Mouse (Mus musculus): ENCODE data around the gene Prlh.

The Prlh gene

DNA sequence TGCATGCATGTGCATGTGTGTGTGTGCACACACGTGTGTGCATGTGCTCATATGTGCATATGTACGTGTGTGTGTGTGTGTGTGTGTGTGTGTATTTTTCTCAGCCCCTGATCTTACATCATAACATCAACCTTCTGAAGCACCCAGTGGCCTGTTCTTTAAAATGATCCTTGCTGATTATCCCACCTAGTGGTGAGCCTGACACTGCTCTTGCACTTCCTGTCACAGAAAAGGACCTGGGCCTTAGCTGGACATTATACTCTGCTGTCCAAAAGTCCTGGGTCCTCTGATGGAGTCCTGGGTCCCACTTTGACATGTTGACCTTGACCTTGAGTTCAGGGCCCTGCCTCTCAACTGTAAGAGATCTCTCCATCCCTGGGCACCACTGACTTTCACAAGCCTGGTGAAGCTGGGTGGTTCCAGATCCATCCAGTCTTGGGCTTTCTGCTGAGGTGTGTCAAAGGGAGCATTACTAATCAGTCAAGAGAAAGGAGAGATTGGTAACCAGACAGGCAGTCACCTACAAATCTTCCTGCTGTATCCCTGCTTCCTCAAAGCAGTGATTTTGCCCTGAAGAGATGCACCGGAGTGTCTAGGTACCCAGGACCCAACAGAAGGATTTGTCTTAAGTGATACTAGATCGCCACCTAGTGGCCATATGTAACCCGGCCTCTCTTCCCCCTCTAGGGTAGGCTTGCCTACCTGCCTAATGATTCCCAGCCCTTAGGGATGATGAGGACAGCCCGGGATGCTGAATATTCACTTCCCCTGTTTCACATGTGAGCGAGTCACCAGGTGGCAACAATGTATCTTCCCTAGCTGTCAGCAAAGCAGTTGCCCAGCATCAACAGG, 3.6 kb downstream of the Prlh start:
- peak; percentile 79 for DNase-seq

DNA sequence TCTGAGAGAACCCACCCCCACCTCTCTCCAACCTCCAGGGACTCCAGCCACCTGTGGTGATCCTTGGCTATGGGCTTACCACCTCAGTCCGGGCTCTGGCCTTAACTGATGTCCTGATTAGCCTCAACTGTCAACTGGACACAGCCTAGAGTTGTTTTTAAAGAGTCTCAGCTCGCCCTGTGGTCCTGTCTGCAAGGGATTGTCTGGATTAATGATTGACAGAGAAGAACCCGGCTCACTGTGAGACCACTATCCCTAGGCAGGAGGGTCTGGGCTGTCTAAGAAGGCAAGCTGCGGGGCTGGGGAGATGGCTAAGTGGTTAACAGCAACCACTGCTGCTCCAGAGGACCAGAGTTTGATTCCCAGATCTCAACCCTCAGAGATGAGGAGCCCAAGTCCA, 9.6 kb downstream of the Prlh start:
- DNase-seq = peak; percentile 37

GRCm38 (mm10) chr1:90962994-90963393, 10.1 kb downstream of the Prlh start:
- peak; percentile 60 for DNase-seq

GRCm38 (mm10) chr1:90967583-90967982, 14.7 kb downstream of the Prlh start:
- peak; percentile 86 for DNase-seq

GRCm38 (mm10) chr1:90968649-90969048, 15.7 kb downstream of the Prlh start:
- DNase-seq = no peak

- peak; percentile 80 for DNase-seq
Measured at GRCm38 (mm10) chr1:90969347-90969784, 16.5 kb downstream of the Prlh start, which contains the start of gene Rab17. TSS of gene Rab17 (minus strand) at chr1:90969661.

- peak; percentile 48 for DNase-seq
Measured at GRCm38 (mm10) chr1:90969881-90970390, 17.0 kb downstream of the Prlh start.

- peak; percentile 96 for DNase-seq
Measured at GRCm38 (mm10) chr1:90972911-90973573, 20.1 kb downstream of the Prlh start.

DNA sequence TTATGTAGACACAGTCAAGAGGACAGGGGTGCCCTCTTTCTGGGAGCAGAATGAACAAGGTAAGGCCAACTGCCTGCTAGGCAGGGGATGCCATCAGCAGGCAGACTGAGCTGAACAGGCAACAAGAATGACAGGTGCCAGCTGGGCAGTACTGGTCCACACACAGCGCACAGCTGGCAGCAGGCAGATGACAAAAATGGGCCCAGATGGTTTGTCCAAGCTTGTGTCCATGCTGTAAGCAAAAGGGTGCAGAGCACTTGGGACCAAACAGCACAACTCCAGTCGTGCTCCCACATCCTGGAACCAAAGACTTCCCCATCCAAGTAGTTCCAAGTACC, 20.6 kb downstream of the Prlh start:
- no peak for DNase-seq

DNA sequence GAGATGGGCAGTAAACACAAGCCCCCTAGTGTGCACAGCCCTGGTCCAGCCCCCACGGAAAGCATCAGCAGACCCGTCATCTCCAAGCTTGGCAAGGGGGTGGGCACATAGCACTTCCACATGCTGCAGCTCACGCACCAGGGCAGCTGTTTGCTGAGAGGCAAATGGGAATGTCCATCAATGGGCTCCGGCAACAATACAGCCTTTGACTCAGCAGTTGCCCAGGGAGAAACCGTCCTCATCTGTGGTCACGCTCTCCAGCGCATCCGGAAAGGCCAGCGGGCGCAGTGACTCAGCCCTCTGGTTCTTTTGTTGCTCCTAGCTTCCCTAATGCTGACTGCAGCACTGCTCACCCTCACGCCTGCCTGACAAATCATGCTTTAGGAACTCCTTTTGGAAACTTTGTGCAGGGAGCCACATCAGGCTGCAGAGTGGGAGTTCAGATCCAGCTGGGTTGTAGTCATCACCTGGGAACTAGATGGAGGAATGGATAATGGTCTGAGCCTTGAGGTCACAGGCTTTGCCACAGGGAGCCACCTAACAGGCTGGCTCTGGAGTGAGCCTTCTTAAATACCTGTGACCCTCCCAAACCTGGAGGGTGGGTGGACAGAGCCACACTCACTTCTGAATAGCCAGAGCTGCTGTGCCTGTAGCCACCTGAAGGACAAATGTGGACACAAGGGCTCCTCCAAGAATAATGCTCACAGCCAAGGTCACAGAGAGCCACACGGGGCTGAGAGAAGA, 22.2 kb downstream of the Prlh start:
- DNase-seq = peak; percentile 38

DNA sequence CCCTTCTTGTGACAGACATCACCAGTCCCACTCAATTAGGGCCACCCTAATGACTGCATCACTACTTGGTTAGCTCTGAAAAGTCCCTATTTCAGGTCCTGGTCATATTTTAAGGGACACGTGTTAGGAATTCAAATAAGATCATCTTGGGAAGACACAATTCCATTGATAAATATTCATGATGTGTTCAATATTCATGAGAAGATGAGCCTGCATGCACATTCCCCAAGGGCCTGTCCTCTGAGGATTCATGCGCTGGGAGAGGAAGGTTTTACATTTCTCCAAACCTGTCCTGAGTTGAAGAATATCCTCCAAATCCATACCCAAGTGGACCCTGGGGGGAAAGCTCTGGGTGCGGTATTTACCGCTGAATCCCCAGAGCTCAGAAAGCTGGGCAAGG, 23.1 kb downstream of the Prlh start:
- DNase-seq = no peak

DNA sequence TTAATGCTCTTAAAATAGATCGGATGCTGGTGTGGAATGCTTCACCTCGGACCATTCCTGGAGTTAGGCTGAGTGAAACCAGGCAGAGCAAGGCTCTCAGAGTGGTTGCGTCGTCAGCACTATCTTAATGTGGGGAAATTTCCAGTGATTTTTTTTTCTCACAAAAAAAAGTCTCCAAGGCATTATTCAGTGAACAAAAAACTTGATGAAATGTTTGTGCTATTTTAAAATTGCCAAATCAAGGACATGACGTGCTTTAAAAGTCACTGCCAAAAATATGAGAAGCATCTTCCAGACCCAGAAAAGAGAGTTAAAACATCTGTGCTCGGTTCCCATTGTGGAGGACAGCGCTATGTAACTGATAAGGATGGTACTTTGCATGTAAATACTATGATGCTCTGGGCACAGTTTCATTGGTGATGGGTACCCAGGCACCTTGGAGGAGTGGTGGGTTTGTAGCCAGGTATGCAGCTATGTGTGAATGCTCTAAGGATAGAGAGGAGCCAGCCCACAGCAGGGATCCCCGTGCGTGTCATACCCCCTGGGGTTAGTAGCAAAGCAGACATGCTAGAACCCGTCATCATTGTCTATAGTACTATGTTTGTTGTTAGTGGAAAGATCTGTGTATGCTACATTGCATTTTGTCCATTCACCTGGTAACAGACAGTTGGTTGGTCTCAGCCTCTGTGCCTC, 27.9 kb downstream of the Prlh start:
- peak; percentile 38 for DNase-seq

DNA sequence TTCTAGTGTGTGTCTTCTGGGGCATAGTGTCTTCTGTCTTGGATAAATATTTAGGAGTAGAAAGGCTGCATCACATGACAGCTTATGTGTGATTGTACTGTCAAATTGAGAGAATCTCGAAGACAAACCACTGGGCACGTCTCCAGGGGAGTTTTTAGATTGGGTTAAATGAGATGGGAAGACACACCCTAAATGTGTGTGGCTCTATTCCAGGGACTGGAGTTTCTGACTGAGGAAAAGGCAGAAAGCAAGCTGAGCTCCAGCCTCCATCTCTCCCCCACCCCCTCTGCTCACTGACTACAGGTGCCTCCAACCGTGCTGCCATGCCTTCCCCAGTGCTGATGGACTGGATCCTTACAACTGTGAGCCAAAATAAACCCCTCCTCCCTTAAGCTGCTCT, 28.4 kb downstream of the Prlh start:
- no peak for DNase-seq

DNA sequence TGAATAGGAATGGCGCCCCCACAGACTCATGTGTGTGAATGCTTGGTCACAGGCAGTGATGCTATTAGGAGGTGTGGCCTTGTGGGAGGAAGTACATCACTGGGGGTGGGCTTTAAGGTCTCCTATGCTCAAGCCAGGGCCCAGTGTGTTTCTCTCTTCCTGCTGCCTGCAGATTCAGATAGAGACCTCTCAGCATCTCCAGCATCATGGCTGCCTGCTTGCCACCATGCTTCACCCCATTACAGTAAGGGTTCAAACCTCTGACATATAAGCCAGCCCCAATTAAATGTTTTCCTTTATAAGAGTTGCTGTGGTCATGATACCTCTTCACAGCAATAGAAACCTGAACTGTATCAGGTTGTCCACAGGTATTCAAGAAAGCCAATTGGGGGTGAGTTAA, 43.0 kb downstream of the Prlh start:
- DNase-seq = no peak

DNA sequence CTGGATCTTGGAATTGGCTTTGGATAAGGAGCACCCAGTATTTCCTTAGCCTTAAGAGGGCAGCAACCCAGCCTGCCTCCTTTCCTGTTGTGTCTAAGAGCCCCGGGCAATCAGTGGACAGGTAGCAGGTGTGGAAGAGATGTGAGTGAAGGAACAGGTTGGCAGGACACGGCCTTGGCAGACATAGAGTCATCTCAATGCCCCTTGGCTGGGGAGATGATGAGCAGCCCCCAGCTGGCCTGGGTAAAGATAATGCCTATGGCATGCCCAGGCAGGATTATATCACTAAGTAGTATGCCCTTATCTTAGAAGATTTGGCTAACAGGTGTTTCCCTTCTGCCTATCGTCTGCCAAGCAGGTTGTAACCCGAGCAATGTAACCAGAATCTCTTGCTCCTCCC, 44.2 kb downstream of the Prlh start:
- no peak for DNase-seq

DNA sequence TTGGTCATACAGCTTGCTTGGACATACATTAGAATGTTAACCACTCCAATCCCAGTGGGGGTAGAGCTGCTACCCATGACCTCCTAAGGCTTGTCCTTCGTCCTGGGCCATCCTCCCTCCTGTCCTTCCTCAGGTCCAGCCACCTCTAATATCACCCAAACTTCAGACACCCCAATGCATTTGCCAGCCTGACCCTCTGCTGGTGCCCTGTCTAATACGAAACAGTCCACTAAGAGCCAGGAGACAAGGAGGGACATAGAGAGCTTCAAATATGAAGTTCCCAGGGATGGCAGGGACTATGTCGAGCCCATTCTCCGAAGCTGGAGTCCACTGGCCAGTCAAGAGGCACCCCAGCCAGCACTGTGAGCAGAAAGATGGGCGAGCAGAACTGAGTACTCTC, 44.7 kb downstream of the Prlh start:
- DNase-seq = no peak

DNA sequence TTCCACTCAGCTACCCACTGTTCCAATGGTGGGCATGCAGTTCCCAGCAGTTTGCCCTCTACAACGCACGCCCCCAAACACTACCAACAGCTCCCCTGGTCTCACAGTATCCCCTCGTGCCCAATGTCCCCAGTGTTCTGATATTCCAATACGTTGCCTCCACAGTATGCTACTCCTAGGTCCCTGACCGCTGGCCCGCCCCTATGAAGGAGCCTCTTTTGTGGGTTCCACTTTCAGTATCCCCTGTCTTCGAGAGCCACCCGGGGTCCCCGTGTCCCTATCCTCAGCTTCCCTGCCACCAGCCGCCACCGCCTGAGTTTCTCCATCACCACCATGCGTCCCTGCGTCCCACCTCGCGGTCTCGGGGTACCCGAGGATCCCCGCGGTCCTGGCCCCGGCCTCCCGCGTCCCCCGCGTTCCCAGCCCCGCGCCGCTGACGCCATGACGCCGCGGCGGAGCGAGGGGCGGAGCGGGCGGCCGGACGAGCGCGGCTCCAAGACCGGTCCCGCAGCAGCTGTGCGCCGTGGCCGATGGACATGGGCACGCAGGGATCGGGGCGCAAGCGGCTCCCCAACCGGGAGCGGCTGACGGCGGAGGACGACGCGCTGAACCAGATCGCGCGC, 45.5 kb downstream of the Prlh start, which contains the start of gene Lrrfip1:
Gene Lrrfip1 (plus strand): TSS at position 470 of the 623 bp plus-strand sequence.
- DNase-seq = no peak

GRCm38 (mm10) chr1:90998891-90999611, 46.1 kb downstream of the Prlh start:
- no peak for DNase-seq

DNA sequence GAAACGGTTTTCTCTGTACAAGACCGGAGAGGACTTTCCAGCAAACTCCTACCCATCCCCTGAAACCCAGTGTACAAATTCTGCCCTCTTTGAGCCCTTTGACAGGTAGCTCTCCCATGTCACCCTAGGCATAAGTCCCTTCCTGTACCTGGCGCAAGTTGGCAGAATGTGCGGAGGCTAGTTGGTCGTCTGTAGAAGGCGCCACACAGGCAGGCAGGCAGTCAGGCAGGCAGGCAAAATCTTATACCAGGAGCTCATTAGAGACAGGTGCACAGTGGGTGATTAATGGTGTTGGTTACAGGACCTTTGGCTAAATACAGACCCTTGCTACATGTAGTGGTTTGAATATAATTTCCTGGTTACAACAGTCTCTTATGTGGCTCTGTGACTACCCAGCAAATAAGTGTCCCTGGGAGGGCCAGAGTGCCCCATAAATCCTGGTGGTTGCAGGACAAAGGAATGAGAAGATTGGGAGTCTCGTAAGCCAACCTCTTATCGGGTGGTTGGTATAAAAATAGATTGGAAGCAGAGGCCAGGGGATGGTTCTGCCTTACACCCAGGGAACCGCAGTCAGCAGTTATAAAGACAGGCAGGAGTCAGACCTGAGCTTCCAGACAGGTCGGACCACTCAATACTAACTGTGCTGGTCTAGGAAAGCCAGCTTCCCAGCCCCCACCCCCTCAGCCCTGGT, 47.1 kb downstream of the Prlh start:
- DNase-seq = no peak

DNA sequence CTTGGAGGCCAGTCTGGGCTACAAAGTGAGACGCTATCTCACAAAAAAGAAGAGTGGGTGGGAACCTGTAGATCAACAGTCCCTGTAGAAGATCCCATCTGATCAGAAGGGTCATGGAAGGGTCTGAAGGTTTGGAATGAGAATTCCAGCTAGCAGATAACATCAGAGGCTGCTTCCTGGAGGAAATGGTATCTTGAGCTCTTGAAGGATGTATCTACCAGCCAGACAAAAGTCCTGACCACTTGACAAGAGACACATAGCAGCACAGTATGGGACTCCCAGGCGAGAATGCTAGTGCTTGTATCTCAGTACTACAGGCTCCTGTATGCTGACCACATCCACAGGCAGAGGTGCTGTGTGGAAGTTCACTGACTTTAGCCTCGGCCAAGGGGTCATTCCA, 48.2 kb downstream of the Prlh start:
- DNase-seq = no peak
